Mouse (Mus musculus) kidney, embryonic 15.5 days (tissue): ENCODE measurements around the gene Ggn. TPM values are rescaled to one million over a fixed set of nuclear protein-coding genes. Genes with fewer than 3 reads are reported as not detected.

Source experiments
- ATAC-seq: fragments of 200-750 bp; cut with Nextera tagmentation; replicated peaks from 2 replicates; pipeline ENCODE4 v1.8.0; 2017; ENCODE audit warnings: moderate TSS enrichment; ENCODE audit not compliant: low FRiP score
- H3K27ac ChIP-seq: fragments of 300-500 bp; sonication (generic); 2 replicates; pipeline ENCODE4 v1.5.1; 2015; ENCODE audit warnings: mild to moderate bottlenecking, inconsistent platforms
- H3K27me3 ChIP-seq: fragments of 300-500 bp; sonication (generic); 2 replicates; pipeline ENCODE4 v1.6.1; 2015; ENCODE audit warnings: inconsistent platforms
- H3K36me3 ChIP-seq: fragments of 300-500 bp; sonication (generic); 2 replicates; pipeline ENCODE4 v1.6.1; 2015; ENCODE audit warnings: inconsistent platforms
- H3K4me1 ChIP-seq: fragments of 300-500 bp; sonication (generic); 2 replicates; pipeline ENCODE4 v1.6.1; 2015; ENCODE audit warnings: inconsistent platforms
- H3K4me2 ChIP-seq: fragments of 300-500 bp; sonication (generic); 2 replicates; pipeline ENCODE4 v1.6.1; 2015; ENCODE audit warnings: moderate library complexity, mild to moderate bottlenecking, inconsistent platforms
- H3K4me3 ChIP-seq: fragments of 300-500 bp; sonication (generic); replicated peaks from 2 replicates; pipeline ENCODE4 v1.5.1; 2015; ENCODE audit warnings: mild to moderate bottlenecking, inconsistent platforms
- H3K9ac ChIP-seq: fragments of 300-500 bp; sonication (generic); 2 replicates; pipeline ENCODE4 v1.6.1; 2015; ENCODE audit warnings: mild to moderate bottlenecking, inconsistent platforms
- H3K9me3 ChIP-seq: fragments of 300-500 bp; sonication (generic); replicated peaks from 2 replicates; pipeline ENCODE4 v1.6.1; 2016; ENCODE audit warnings: inconsistent platforms
- WGBS: fragments of 180-500 bp; shearing (Covaris S2); methylation state at CpG from one replicate; pipeline ENCODE4 v1.1.7; 2015; ENCODE audit warnings: mixed read lengths; 5-methylcytosine and 5-hydroxymethylcytosine counted together
- polyA plus RNA-seq: library from polyadenylated mRNA; unstranded; fragments of >200 nt; fragmentation: Nextera tagmentation; extraction: Ambion mirVana; gene quantifications from 2 replicates; pipeline ENCODE4 v1.2.1, GENCODE M21; 2015

Gene Ggn
- polyA plus RNA-seq, 1 experiment from 2014 or later = 1.00 TPM

- Histone ChIP-seq H3K9me3 (no peaks in the 10 kb centered on the region), H3K4me3 (peak overlapping the region; percentile 76), H3K9ac (peak overlapping the region; percentile 60), H3K27ac (peak overlapping the region; percentile 93; the same call in 1 of the 2 replicates), H3K36me3 (peaks cover 10% of the 10 kb centered on the region), H3K4me2 (peak overlapping the region; percentile 92), H3K27me3 (peaks cover 28% of the 10 kb centered on the region), H3K4me1 (peaks cover 54% of the 10 kb centered on the region)
- 6% methylated on average over 10 of the region's 10 CpGs for WGBS
- no peak for ATAC-seq
Measured at GRCm38 (mm10) chr7:29168121-29168695, 1.8 kb upstream of the Ggn start.

- Histone ChIP-seq H3K36me3 (peaks cover 16% of the 10 kb centered on the region), H3K9me3 (no peaks in the 10 kb centered on the region), H3K9ac (peak overlapping the region; percentile 60), H3K4me1 (peaks cover 51% of the 10 kb centered on the region), H3K4me2 (peak overlapping the region; percentile 92), H3K4me3 (peak overlapping the region; percentile 76), H3K27ac (peak overlapping the region; percentile 93), H3K27me3 (peaks cover 34% of the 10 kb centered on the region)
- 1% methylated on average over 14 of the region's 14 CpGs for WGBS
- no peak for ATAC-seq
Measured at GRCm38 (mm10) chr7:29168791-29169230, 1.2 kb upstream of the Ggn start.

- WGBS = under 1% methylated on average over 30 of the region's 39 CpGs
- peak overlapping the region; percentile 92 for H3K4me2 ChIP-seq
- ATAC-seq = peak; percentile 91
- H3K4me3 ChIP-seq = peak overlapping the region; percentile 76
- peak overlapping the region; percentile 60 for H3K9ac ChIP-seq
- no peaks in the 10 kb centered on the region for H3K9me3 ChIP-seq
- H3K27ac ChIP-seq = peak overlapping the region; percentile 93
- peaks cover 51% of the 10 kb centered on the region for H3K4me1 ChIP-seq
- H3K27me3 ChIP-seq = peaks cover 37% of the 10 kb centered on the region
- peaks cover 22% of the 10 kb centered on the region for H3K36me3 ChIP-seq
Measured at GRCm38 (mm10) chr7:29169231-29170065, 562 bp upstream of the Ggn start.

- Histone ChIP-seq H3K4me2 (peak overlapping the region; percentile 92), H3K4me3 (peak overlapping the region; percentile 76), H3K27ac (peak overlapping the region; percentile 93; the same call in 1 of the 2 replicates), H3K36me3 (peaks cover 35% of the 10 kb centered on the region), H3K27me3 (peaks cover 43% of the 10 kb centered on the region), H3K9ac (peak overlapping the region; percentile 49), H3K4me1 (peaks cover 51% of the 10 kb centered on the region), H3K9me3 (no peaks in the 10 kb centered on the region)
- 1% methylated on average over 43 of the region's 43 CpGs for WGBS
- peak; percentile 5 for ATAC-seq
Measured at GRCm38 (mm10) chr7:29170755-29171561, 948 bp downstream of the Ggn start.

GRCm38 (mm10) chr7:29171562-29172097, 1.6 kb downstream of the Ggn start:
- Histone ChIP-seq H3K27ac (no peak overlapping the region), H3K4me2 (peak overlapping the region; percentile 92), H3K4me1 (peaks cover 51% of the 10 kb centered on the region), H3K36me3 (peaks cover 41% of the 10 kb centered on the region), H3K27me3 (peaks cover 43% of the 10 kb centered on the region), H3K9me3 (no peaks in the 10 kb centered on the region), H3K4me3 (peak overlapping the region; percentile 76), H3K9ac (peak overlapping the region; percentile 49)
- 6% methylated on average over 34 of the region's 34 CpGs for WGBS
- no peak for ATAC-seq

GRCm38 (mm10) chr7:29172390-29173016, 2.5 kb downstream of the Ggn start:
- Histone ChIP-seq H3K27ac (no peak overlapping the region), H3K9ac (0 out of 2 replicates have a peak overlapping the region, but pooled peaks have one; percentile 49), H3K4me3 (peak overlapping the region; percentile 76; the same call in 1 of the 2 replicates), H3K4me1 (peaks cover 51% of the 10 kb centered on the region), H3K27me3 (peaks cover 43% of the 10 kb centered on the region), H3K4me2 (peak overlapping the region; percentile 92; the same call in 1 of the 2 replicates), H3K36me3 (peaks cover 48% of the 10 kb centered on the region), H3K9me3 (no peaks in the 10 kb centered on the region)
- WGBS = 49% methylated on average over 32 of the region's 32 CpGs
- ATAC-seq = no peak

GRCm38 (mm10) chr7:29178106-29178505, 8.1 kb downstream of the Ggn start:
- 96% methylated on average over 4 of the region's 4 CpGs for WGBS
- H3K4me2 ChIP-seq = no peak overlapping the region

GRCm38 (mm10) chr7:29179323-29179722, 9.3 kb downstream of the Ggn start:
- Histone ChIP-seq H3K4me3 (peak overlapping the region; percentile 78), H3K4me2 (peak overlapping the region; percentile 80), H3K27ac (no peak overlapping the region), H3K36me3 (peaks cover 34% of the 10 kb centered on the region), H3K9ac (peak overlapping the region; percentile 76), H3K27me3 (peaks cover 7% of the 10 kb centered on the region), H3K9me3 (no peaks in the 10 kb centered on the region), H3K4me1 (peaks cover 18% of the 10 kb centered on the region)
- WGBS = 38% methylated on average over 7 of the region's 7 CpGs
- no peak for ATAC-seq

More at GRCm38 (mm10) chr7:29178106-29178505, 8.1 kb downstream of the Ggn start:
- Histone ChIP-seq H3K9me3 (no peaks in the 10 kb centered on the region), H3K4me3 (no peak overlapping the region), H3K9ac (no peak overlapping the region), H3K27me3 (peaks cover 16% of the 10 kb centered on the region), H3K27ac (no peak overlapping the region), H3K36me3 (peaks cover 46% of the 10 kb centered on the region), H3K4me1 (peaks cover 19% of the 10 kb centered on the region)
- no peak for ATAC-seq

- peak within 1 kb of the TSS; percentile 70 for H3K27ac ChIP-seq
- peaks cover 18% of the 10 kb centered on the region for H3K4me1 ChIP-seq
- H3K27me3 ChIP-seq = no peaks in the 10 kb centered on the region
- peak; percentile 97 for ATAC-seq
- H3K9me3 ChIP-seq = no peaks in the 10 kb centered on the region
- under 1% methylated on average over 62 of the region's 62 CpGs for WGBS
- peak within 1 kb of the TSS; percentile 78 for H3K4me3 ChIP-seq
- H3K36me3 ChIP-seq = peaks cover 24% of the 10 kb centered on the region
- H3K9ac ChIP-seq = peak within 1 kb of the TSS; percentile 76
- peak within 1 kb of the TSS; percentile 80 for H3K4me2 ChIP-seq
Measured at GRCm38 (mm10) chr7:29180077-29180853, 10.3 kb downstream of the Ggn start, which contains the start of gene Psmd8. Gene Psmd8, minus strand, starts transcription at chr7:29180701.

GRCm38 (mm10) chr7:29180854-29181236, 10.8 kb downstream of the Ggn start:
- peak overlapping the region; percentile 41; the same call in 1 of the 2 replicates for H3K27ac ChIP-seq
- H3K9ac ChIP-seq = no peak overlapping the region

More at GRCm38 (mm10) chr7:29180854-29181236, 10.8 kb downstream of the Ggn start:
- peaks cover 18% of the 10 kb centered on the region for H3K4me1 ChIP-seq
- peak overlapping the region; percentile 80 for H3K4me2 ChIP-seq
- no peaks in the 10 kb centered on the region for H3K27me3 ChIP-seq
- ATAC-seq = peak; percentile 20; the same call in 1 of the 2 replicates
- H3K4me3 ChIP-seq = peak overlapping the region; percentile 78
- H3K36me3 ChIP-seq = peaks cover 18% of the 10 kb centered on the region
- WGBS = 44% methylated on average over 5 of the region's 5 CpGs
- H3K9me3 ChIP-seq = no peaks in the 10 kb centered on the region
